Mouse (Mus musculus) brain, embryonic 14.5 days (tissue): ENCODE measurements around the gene Ccnl1. TPM values are rescaled to one million over a fixed set of nuclear protein-coding genes. Genes with fewer than 3 reads are reported as not detected.

Experiments used
- DNase-seq: peaks from one replicate; pipeline ENCODE4 v3.0.0-alpha.2; 2011; ENCODE audit warnings: low read depth
- CTCF ChIP-seq: fragments of 200-500 bp; IDR thresholded peaks from 2 replicates; pipeline ENCODE4 v1.5.1; 2012; ENCODE audit warnings: inconsistent platforms, mild to moderate bottlenecking, moderate library complexity, borderline replicate concordance; ENCODE audit not compliant: insufficient read depth, insufficient read length; ENCODE audit errors: extremely low read depth
- POLR2A ChIP-seq: fragments of 200-500 bp; IDR thresholded peaks from 2 replicates; pipeline ENCODE4 v1.6.1; 2012; ENCODE audit warnings: mild to moderate bottlenecking, inconsistent platforms, borderline replicate concordance; ENCODE audit not compliant: poor library complexity, insufficient read depth, insufficient read length, severe bottlenecking; ENCODE audit errors: extremely low read depth
- polyA plus RNA-seq: library from polyadenylated mRNA; depleted of rRNA; stranded (reverse); fragments of >200 nt; gene quantifications from 2 replicates; pipeline ENCODE4 v1.2.3, GENCODE M21; 2012; rRNA removed

The Ccnl1 gene
- polyA plus RNA-seq, result 87.9 and 101 TPM in 2 replicates

GRCm38 (mm10) chr3:65958102-65958839, at the start of gene Ccnl1:
Gene Ccnl1 (minus strand): TSS chr3:65958249.
- DNase-seq, result peak; percentile 98
- TF ChIP-seq CTCF, result no peak
- TF ChIP-seq POLR2A, result peak; percentile 94

GRCm38 (mm10) chr3:66004989-66005388, 46.9 kb upstream of the Ccnl1 start:
- no peak for DNase-seq
- no peak for TF ChIP-seq POLR2A
- TF ChIP-seq CTCF, result no peak

- TF ChIP-seq CTCF (no peak), POLR2A (no peak)
- peak; percentile 68 for DNase-seq
Measured at GRCm38 (mm10) chr3:66004220-66004951, 46.3 kb upstream of the Ccnl1 start.

- peak; percentile 3 for DNase-seq
- TF ChIP-seq POLR2A (no peak), CTCF (no peak)
Measured at GRCm38 (mm10) chr3:66000400-66000799, 42.4 kb upstream of the Ccnl1 start.

GRCm38 (mm10) chr3:65997360-65998008, 39.4 kb upstream of the Ccnl1 start:
- no peak for TF ChIP-seq CTCF
- TF ChIP-seq POLR2A, result no peak
- DNase-seq, result no peak

- DNase-seq, result no peak
- TF ChIP-seq POLR2A (no peak), CTCF (no peak)
Measured at GRCm38 (mm10) chr3:65992395-65993340, 34.6 kb upstream of the Ccnl1 start.

GRCm38 (mm10) chr3:65990957-65991646, 33.1 kb upstream of the Ccnl1 start:
- peak; percentile 73 for DNase-seq
- TF ChIP-seq CTCF (0 out of 2 replicates have a peak, but pooled peaks have one; percentile 0), POLR2A (no peak)

- no peak for DNase-seq
- TF ChIP-seq CTCF (no peak), POLR2A (no peak)
Measured at GRCm38 (mm10) chr3:65990524-65990923, 32.5 kb upstream of the Ccnl1 start.

GRCm38 (mm10) chr3:65988711-65989495, 30.9 kb upstream of the Ccnl1 start:
- no peak for TF ChIP-seq CTCF
- TF ChIP-seq POLR2A, result no peak
- no peak for DNase-seq

- TF ChIP-seq POLR2A (no peak), CTCF (no peak)
- no peak for DNase-seq
Measured at GRCm38 (mm10) chr3:65976296-65976695, 18.2 kb upstream of the Ccnl1 start.

- TF ChIP-seq POLR2A (no peak), CTCF (no peak; the same call in 1 of the 2 replicates)
Measured at GRCm38 (mm10) chr3:65975317-65975716, 17.3 kb upstream of the Ccnl1 start.

More at GRCm38 (mm10) chr3:65975317-65975716, 17.3 kb upstream of the Ccnl1 start:
- DNase-seq, result peak; percentile 86
